Mouse (Mus musculus): ENCODE measurements around the gene Kansl1l. TPM values are rescaled to one million over a fixed set of nuclear protein-coding genes. Genes with fewer than 3 reads are reported as not detected.

Kansl1l gene
- 13.0 and 14.0 TPM in 2 replicates for polyA plus RNA-seq (2012; rRNA removed)

GRCm38 (mm10) chr1:66817453-66817839 is at the start of gene Kansl1l:
TSS of gene Kansl1l (minus strand) at chr1:66817562.

GRCm38 (mm10) chr1:66862712-66863511 is 45.5 kb upstream of the Kansl1l start, which contains the start of gene Acadl:
TSS of gene Acadl (minus strand) at chr1:66863277.

GRCm38 (mm10) chr1:66700693-66701575 is 116.4 kb downstream of the Kansl1l start, which contains the start of gene Rpe:
TSS of gene Rpe (plus strand) at chr1:66700831.

Other genes starting within 250 kb of the Kansl1l start
- 21.5 and 26.0 TPM in 2 replicates for gene Rpe, start 116.7 kb downstream of the Kansl1l start, polyA plus RNA-seq (2012; rRNA removed)
- 15.4 and 18.5 TPM in 2 replicates for gene Acadl, start 45.7 kb upstream of the Kansl1l start, polyA plus RNA-seq (2012; rRNA removed)
- gene Myl1, start 127.8 kb upstream of the Kansl1l start, polyA plus RNA-seq (2012; rRNA removed): 0.73 and 52.6 TPM in 2 replicates
- 211 and 218 TPM in 2 replicates for gene Lancl1, start 221.3 kb upstream of the Kansl1l start, polyA plus RNA-seq (2012; rRNA removed)